Mouse (Mus musculus): ENCODE results near the gene Fam118b. TPM values are rescaled to one million over a fixed set of nuclear protein-coding genes. Genes with fewer than 3 reads are reported as not detected.

Gene Fam118b
- polyA plus RNA-seq, 1 experiment from 2014 or later = 38.1 TPM

Other genes with a start within 250 kb of the Fam118b start
- 42.8 and 47.3 TPM in 2 replicates for gene St3gal4, start 148.5 kb downstream of the Fam118b start, polyA plus RNA-seq (2015; fragmentation: Nextera tagmentation; extraction: Ambion mirVana)
- gene Dcps, start 91.7 kb downstream of the Fam118b start, polyA plus RNA-seq (2015; fragmentation: Nextera tagmentation; extraction: Ambion mirVana) = 63.7 and 70.0 TPM in 2 replicates
- gene Srpr, start 67.6 kb downstream of the Fam118b start, polyA plus RNA-seq (2015; fragmentation: Nextera tagmentation; extraction: Ambion mirVana) = 145 and 157 TPM in 2 replicates
- gene Tirap, start 67.5 kb downstream of the Fam118b start, polyA plus RNA-seq (2015; fragmentation: Nextera tagmentation; extraction: Ambion mirVana) = 10.7 and 12.3 TPM in 2 replicates
- 36.4 and 40.8 TPM in 2 replicates for gene Foxred1, start 56.8 kb downstream of the Fam118b start, polyA plus RNA-seq (2015; fragmentation: Nextera tagmentation; extraction: Ambion mirVana)
- 25.9 and 27.0 TPM in 2 replicates for gene Rpusd4, start 60 bp upstream of the Fam118b start, polyA plus RNA-seq (2015; fragmentation: Nextera tagmentation; extraction: Ambion mirVana)
- 15.3 and 16.3 TPM in 2 replicates for gene Cdon, start 153.3 kb upstream of the Fam118b start, polyA plus RNA-seq (2015; fragmentation: Nextera tagmentation; extraction: Ambion mirVana)